Mouse (Mus musculus): ENCODE results near the gene Rnf187.

The Rnf187 gene

DNA sequence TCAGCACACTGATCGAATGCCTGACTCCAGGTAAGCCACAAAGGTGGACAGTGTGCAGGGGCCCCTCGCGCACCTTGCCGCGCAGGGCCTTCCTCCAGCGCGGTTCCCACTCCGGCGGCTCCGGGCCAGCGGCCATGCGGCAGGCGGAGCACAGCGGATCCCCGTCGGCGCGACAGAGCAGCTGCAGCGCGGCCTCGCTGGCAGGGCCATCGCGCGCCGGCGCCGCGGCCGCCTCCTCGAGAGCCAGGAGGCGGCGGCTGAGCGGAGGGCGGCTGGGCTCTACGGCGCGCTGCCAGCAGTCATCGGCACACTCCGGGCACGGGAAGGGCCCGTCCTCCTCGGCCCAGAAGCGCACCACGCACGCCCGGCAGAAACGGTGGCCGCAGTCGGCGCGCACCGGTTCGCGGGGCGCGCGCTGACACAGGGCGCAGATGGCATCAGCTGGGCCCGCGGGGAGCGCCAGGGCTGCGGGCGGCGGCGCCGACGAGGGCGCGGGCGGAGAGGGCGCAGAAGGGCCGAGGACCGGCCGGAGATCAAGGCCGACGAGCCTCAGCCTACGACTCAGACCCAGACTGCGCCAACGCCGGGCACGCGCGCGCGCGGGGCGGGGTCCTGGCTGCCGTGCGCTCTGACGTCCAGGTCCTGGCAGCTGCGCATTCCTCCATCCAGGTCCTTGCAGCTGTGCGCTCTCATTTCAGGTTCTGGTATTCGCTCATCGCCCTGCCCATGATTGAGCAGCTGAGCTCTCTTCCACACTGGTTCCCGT, at the start of gene Rnf187:
Gene Rnf187, minus strand, starts transcription at position 595 of the 766 bp plus-strand sequence.
- in situ Hi-C loops (cut with MboI; ENCODE audit: unreplicated experiment in 2 of 2), result no loop called here

DNA sequence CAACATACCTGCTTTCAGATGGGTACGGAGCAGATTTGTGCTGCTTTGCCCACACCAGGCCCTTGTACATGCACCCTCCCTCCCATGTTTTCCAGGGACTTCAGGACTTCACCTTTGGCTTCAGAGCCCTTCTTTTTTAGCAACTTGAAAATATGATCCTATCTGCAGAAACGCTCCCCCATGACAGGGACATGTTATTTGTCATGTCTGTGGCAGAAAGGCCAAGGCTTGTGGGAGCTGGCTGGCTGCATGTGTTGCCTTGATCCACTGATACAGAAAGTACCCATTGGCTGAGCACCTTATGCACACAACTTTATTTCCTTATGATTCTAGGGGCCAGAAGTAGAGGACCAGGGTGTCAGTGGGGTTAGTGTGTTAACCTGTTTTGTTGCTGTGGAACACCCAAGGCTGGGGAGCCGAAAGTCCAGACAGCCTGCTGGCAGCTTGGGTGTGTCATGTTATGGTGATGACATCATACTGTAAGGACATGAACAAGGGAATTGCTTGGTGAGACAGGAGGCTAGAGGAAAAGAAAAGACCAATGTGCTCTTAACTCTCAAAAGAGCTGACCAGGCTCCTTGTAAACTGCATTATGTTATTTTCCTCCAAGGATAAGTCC, 46.7 kb upstream of the Rnf187 start:
- in situ Hi-C loops (cut with MboI; ENCODE audit: unreplicated experiment in 2 of 2), result no loop called here

DNA sequence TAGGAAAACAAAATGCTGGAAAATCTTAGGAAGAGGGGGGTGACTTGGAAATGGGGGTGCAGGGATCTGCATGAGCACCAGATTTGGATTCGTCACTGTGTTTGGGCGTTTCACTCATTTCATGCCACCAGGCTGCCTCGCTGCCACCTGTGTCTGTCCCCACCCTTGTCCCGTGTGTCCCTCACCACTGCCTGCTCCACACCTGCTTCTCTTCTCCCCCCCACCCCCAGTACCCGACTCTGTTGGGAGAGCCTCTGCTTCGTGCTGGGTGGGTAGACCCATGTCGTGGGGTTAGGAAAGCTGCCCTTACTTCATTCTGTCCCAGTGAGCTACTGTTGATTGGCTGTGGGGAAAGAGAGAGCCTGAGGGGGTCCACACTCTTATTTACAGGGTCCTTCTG, 45.9 kb upstream of the Rnf187 start:
- in situ Hi-C loops (cut with MboI; ENCODE audit: unreplicated experiment in 2 of 2), result no loop called here

DNA sequence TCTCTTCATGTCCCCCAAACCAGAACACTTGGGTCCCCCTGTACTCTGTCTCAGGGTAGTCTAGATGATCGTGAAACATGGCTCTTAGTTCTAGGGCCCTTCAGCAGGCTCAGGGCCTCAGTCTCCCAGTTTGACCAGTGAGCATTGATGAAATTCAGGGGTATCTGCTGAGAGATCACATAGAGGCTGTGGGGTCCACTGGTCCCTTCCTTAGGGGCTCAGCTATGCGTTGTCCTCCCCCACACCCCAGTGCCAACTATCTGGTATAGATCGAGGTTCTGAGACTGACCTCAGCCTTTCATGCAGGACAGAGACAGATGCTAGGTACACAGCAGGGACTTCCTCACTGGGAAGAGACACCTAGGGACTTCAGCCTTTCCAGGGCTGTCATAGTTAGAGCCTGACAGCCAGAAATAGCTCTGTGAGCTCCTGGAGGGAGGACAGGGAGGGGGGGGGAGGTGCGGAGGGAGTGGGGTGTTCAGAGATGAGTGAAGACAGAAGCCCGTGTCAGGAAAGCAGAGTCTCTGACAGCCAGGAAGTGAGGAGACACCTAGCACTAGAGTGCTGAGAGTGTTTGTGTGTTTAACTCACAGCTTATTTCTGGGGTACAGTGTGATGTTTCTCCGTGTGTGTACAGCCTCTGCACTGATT, 45.1 kb upstream of the Rnf187 start:
- in situ Hi-C loops (cut with MboI; ENCODE audit: unreplicated experiment in 2 of 2), result no loop called here

DNA sequence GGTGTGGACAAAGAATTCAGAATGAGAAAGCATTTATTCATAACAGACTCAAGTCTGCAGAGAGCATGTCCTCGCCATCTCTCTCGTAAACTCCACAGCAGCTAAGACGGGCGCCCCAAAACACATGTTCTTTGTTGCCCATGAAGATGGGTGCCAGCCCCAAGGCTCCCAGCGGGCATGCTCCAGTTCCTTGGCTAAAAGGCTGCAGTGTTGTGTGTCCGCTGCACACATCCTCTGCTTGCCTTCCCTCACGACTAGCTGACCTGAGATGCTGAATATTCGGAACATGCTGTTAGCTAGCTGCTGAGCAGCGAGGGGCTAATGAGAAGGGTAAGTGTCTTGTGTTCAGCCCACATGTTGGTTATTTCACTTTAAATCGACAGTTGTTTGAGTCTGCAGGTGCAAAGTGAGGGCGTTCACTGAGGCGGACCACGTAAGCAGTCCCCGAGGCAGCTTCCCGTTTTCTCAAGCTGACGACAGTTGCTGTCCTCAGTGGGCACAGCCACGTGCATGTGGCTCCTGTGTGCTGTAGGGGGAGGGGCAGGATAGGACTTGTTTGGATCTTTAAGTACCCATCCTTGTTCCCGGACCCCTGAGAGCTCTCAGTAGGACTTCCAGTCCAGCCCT, 43.9 kb upstream of the Rnf187 start:
- in situ Hi-C loops (cut with MboI; ENCODE audit: unreplicated experiment in 2 of 2), result no loop called here

DNA sequence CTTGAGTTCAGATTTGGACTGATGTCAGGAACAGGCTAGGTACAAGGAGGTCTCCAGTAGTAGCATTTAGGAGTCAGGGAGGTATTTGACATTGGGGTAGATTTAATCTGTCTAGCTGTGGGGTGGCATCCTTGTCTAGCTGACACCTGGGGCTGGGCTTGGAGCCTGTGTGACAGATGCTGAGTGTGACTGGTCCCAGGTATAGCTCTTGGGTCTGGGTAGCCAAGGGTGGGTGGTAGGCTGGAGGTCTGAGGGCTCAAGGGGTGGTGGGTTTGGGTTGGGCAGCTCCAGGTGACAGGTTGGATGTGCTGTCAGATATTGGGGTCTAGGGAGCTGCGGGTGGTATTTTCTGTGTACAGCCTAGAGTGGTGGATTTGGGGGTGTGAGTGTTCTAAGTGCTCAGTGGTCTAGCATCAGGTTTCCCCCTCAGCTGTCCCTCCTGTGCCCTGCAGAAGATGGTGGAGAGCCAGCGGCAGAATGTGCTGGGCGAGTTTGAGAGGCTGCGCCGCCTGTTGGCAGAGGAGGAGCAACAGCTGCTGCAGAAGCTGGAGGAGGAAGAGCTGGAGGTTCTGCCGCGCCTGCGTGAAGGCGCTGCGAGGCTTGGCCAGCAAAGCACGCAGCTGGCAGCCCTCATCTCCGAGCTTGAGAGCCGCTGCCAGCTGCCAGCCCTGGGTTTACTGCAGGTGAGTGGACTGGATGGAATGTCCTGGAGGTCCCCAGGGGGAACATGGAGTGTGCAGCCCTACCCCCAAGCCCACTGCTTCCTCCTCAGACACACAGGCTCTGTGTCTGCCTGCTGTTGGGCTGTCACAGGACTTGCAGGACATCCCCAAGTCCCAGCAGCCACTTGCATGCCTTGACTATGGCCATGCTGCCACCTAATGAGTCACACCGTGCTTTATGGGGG, 43.1 kb upstream of the Rnf187 start:
- in situ Hi-C loops (cut with MboI; ENCODE audit: unreplicated experiment in 2 of 2), result no loop called here

DNA sequence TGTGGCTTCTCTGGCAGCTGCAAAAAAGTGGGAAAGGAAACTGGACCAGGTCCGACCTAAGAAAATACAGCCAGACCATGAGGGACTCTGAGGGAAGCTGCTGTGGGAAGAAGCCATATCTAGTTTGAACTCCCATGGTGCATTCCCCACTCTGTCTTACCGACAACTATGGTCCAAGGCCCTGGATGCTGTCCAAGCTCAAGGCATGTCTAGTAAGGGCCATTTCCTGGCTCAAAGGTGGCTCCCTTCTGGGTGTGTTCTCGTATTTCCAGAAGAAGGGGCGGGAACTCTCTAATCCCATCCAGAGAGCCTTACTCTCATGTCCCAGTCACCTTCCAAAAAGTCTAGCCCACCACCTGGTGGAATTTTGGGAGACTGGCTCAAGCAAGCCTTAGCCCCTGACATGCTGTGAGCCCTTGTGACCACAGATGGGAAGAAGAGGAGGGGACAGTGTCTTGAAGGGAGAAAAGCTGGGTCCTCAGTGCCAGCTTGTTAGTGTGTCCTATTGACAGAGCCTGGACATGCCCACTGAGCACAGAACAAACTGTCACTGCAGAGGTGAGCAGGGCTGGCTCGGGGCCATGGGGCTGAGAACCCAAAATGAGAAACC, 41.8 kb upstream of the Rnf187 start:
- in situ Hi-C loops (cut with MboI; ENCODE audit: unreplicated experiment in 2 of 2), result no loop called here

DNA sequence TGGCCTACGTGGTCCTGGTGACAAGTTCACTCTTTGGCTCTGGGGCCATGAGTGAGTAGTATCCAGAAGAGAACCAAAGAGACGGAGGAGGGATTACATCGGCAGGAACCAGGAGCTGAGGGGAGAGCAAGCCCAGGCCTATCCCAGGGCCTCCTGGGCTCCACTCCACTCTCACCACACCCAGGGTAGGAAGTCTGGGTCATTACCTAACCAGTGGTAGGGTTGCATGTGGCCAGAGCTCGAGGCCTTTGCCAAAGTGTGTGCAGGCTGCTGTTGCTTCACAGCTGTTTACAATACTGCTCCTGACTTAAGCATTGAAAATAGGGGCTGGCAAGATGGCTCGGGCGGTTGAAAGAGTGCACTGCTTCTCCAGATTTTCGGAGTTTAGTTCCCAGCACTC, 40.9 kb upstream of the Rnf187 start:
- in situ Hi-C loops (cut with MboI; ENCODE audit: unreplicated experiment in 2 of 2), result no loop called here

DNA sequence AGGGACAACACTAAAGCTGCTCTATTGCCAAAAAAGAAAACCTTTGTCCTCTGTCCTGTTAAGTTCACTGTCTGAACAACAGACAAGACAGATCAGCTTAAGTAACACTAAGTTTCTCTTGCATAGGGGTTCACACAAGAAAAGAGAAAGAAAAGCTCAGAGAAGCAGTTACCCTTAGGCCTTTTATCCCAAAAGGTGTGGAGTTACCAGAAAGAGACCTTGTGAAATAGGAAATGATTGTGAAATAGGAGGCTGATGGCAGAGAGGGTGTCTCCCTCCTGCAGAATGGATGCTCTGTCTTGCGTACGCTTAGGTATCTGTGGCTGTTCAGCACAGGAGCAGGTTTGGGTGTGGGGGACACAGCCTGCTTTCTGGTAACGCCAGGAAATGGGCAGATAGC, 40.5 kb upstream of the Rnf187 start:
- in situ Hi-C loops (cut with MboI; ENCODE audit: unreplicated experiment in 2 of 2), result no loop called here

DNA sequence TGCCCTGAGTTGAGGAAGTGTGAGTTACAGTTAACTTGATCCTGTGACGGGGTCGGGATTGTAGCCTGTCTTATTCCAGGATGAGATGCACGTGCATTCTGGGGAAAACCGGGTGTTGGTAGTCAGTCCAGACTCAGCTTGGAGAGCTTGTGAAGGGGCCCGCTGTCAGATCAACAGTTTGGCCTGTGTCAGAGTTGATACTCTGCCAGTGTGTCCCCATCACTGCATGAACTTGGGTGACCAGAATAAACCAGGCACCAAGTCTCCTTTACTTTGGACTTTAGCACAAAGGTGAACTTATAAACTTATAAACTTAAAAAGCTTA, 40.0 kb upstream of the Rnf187 start:
- in situ Hi-C loops (cut with MboI; ENCODE audit: unreplicated experiment in 2 of 2), result no loop called here

DNA sequence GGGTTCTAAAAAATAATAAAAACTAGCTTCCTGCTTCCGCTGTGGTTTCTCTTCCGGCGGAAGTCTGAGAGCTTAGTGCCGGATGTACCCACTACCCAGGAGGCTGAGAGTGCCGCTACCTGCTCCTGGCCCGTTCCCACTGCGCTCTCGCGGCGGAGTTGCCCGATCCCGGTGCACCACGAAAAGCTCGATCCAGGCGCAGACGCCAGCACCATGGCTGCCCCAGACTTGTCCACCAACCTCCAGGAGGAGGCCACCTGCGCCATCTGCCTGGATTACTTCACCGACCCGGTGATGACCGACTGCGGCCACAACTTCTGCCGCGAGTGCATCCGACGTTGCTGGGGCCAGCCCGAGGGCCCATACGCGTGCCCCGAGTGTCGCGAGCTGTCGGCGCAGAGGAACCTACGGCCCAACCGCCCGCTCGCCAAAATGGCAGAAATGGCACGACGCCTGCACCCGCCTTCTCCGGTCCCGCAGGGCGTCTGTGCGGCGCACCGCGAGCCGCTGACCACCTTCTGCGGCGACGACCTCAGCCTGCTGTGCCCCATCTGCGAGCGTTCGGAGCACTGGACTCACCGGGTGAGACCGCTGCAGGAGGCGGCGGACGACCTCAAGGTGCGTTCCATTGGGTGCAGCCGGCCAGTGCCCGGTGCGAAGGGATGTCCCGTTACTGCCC, 39.5 kb upstream of the Rnf187 start, which contains the start of gene Trim11:
Gene Trim11, plus strand, starts transcription at position 67 of the 679 bp plus-strand sequence.
- in situ Hi-C loops (cut with MboI; ENCODE audit: unreplicated experiment in 2 of 2), result no loop called here

DNA sequence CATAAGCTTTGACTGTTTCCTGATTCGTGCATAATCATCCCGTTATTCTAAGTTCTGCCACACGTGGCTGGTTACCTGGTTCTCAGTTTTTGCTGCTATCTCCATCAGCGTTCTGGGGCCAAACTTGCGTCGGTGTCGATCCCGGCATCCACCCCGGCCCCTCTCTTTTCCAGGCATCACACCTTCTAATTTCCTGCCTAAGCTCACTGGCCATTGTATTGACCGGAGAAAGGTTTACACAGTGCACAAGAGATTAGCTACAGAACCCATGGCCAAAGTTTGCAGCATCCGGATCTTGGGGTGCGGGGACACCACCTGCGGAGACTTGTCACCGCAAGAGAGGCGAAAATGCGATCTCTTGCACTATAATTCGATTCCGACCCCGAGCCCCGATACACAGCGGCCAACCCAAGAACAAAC, 38.9 kb upstream of the Rnf187 start:
- in situ Hi-C loops (cut with MboI; ENCODE audit: unreplicated experiment in 2 of 2), result no loop called here

DNA sequence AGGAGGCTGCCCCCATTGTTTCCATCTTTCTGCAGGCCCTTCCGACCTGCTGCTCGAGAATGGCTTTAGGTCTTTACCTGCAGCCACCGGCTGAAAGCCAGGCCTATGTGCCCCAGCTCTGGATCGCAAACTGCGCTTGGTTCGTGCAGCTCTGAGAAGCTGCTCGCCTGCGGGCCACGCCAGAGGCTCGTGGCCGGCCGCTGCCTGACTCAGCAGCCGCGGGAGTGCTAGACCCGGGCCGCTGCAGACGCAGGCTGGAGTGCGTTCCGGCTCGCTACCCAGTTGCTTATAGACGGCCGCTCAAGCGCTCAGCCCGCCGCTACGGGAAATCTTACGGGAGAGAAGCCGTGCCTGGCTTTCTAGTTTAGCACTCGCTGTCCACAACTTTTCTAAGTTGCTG, 38.4 kb upstream of the Rnf187 start:
- in situ Hi-C loops (cut with MboI; ENCODE audit: unreplicated experiment in 2 of 2), result no loop called here

DNA sequence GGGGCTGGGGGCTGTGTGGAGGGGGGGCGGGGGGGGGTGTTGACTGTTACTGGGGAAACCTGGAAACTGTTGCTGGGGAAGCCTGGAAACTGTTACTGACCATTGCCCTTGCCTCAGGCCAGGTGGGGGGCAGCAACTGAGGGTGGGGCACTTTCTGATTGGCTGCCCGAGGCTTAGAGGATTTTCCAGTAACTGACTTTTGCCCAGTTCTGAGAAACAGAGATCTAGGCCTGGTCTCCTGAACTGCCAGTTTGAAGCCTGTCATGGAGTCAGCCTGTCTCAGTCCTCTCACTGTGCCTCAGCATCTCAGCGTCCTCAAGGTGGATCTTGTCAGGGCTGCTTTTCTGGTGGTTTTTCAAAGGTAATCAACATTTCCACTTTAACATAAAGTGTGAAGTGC, 35.7 kb upstream of the Rnf187 start:
- in situ Hi-C loops (cut with MboI; ENCODE audit: unreplicated experiment in 2 of 2), result loop anchor here (25.0 kb wide), 2 partner anchors 513 to 662 kb away; partner anchors contain the start of gene Zfp692 (in 1 of the 2)

DNA sequence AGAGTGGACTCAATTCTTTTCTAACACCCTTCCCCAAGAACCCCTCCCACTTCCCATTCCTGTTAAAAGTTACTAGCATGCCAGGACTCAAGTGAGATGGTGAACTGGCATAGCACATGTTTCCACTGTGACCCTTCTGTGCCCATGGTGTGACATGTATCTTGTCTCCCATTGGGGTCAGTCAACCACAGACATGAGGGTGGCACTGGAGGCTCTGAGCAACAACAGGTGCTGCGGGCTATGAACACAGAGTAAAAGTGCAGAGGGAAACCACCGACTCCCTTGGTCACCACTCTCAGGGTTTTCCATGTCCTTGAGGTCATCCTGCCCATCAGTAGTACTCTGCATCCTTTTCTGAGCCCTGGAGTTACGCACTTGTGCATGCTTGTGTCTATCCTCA, 33.1 kb upstream of the Rnf187 start:
- in situ Hi-C loops (cut with MboI; ENCODE audit: unreplicated experiment in 2 of 2), result loop anchor here (25.0 kb wide), 2 partner anchors 516 to 659 kb away; partner anchors contain the start of gene Zfp692 (in 1 of the 2)

DNA sequence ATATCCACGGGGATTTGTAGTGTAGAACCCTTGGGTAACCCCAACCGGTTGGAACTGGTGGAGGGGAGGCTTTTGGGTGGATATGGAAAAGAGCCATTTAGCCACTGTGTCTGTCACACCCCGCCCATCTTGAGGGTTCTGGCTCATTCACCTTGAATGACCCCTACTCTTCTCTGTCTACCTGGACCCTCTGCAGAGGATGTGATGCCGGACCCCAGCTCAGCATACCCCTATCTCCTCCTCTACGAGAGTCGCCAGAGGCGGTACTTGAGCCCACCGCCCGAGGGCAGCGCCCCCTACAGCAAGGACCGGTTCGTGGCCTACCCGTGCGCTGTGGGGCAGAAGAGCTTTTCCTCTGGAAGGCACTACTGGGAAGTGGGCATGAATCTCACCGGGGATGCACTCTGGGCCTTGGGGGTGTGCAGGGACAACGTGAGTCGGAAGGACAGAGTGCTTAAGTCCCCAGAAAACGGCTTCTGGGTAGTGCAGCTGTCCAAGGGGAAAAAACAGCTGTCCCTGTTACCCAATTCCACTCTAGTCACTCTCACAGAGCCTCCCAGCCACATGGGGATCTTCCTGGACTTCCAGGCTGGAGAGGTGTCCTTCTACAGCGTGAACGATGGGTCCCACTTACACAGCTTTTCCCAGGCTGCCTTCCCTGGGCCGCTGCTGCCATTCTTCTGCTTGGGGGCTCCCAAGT, 32.3 kb upstream of the Rnf187 start:
- in situ Hi-C loops (cut with MboI; ENCODE audit: unreplicated experiment in 2 of 2), result loop anchor here (25.0 kb wide), 2 partner anchors 516 to 659 kb away; partner anchors contain the start of gene Zfp692 (in 1 of the 2)

DNA sequence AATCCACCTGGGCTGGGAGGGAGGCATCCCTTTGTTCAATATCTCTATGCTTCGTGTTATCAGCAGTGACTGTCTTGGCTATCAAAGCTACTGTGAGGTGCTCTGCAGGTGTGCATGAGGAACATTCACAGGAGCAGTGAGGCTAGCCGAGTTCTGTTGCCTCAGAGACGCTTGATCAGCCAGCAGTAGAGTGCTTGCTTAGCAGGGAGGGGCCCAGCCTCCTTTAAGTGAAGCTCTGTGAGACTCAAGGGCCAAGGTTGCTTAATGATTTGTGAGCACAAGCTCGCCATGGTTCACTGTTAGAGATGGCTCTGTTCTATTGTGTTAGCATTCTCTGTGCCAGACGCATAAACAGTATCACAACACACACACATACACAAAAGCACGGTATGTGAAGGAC, 30.9 kb upstream of the Rnf187 start:
- in situ Hi-C loops (cut with MboI; ENCODE audit: unreplicated experiment in 2 of 2), result loop anchor here (5.0 to 25.0 kb wide), 9 partner anchors 45 to 657 kb away; partner anchors contain the start of genes Gjc2 (in 2 of the 2) and Zfp692 (in 1 of the 2)

DNA sequence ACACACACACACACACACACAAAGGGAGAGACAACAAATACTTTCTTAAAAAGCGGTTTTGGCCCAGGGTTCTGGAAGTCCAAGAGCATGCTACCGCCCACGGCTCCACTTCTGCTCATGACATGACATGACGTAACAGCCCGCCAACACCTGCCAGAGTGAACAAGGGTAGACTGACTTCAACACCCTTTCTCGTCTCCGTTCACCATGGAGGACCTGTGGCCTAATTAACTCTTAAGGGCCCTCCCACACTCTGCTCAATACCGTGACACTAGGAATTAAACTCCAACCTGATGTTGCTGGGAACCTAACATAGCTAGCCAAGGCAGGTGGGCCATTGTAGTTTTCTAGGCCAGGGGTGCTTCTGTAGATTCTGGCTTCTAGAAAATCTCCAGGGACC, 30.3 kb upstream of the Rnf187 start:
- in situ Hi-C loops (cut with MboI; ENCODE audit: unreplicated experiment in 2 of 2), result loop anchor here (5.0 to 25.0 kb wide), 9 partner anchors 46 to 657 kb away; partner anchors contain the start of genes Gjc2 (in 2 of the 2) and Zfp692 (in 1 of the 2)

Measured in v-Abl transformed pro-B cells (cell line).